Mouse (Mus musculus) kidney, adult 2 months (tissue): ENCODE measurements around the gene Gas6.

Experiments used
- CTCF ChIP-seq: fragments of 200-500 bp; conservative IDR thresholded peaks from 2 replicates; pipeline ENCODE4 v1.5.1; 2011; ENCODE audit warnings: low read depth, mild to moderate bottlenecking, control low read depth, low read length, moderate library complexity, mixed read lengths; ENCODE audit not compliant: insufficient read depth, insufficient read length
- POLR2A ChIP-seq: fragments of 200-500 bp; IDR thresholded peaks from one replicate; pipeline ENCODE4 v1.6.1; 2011; ENCODE audit warnings: low read depth, low read length, control low read depth

DNA sequence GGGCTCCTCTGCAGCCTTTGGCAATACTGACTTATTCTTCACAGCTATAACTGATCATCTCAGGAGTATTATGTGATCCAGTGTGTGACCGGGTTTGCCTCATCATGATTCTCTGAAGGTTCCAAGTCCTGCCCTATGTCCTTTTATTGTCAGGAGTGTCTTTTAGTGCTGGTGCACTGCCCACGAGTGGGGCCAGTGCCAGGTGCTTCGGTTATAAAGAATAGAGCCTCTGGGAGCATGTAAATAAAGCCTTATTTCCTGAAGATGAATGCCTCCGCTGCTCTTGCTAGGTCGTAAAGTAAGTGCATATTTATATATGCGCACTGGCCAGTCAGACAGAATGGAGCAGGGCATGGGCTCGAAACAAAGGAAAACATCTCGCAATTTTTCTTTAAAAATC is 38.8 kb upstream of the Gas6 start:
- TF ChIP-seq CTCF (no peak), POLR2A (no peak)
